Mouse (Mus musculus) splenic B cell, adult 2 months (primary cell): Measurements from ENCODE around the gene Hdac11.

ENCODE experiments used
- DNase-seq: peaks from one replicate; pipeline ENCODE4 v3.0.0-alpha.2; 2011; ENCODE audit warnings: low read depth, low spot score
- H3K27me3 ChIP-seq: 2 replicates; pipeline ENCODE4 v1.6.1; 2012; ENCODE audit warnings: mild to moderate bottlenecking, low read length, moderate library complexity, mixed read lengths; ENCODE audit not compliant: control insufficient read depth, poor library complexity, insufficient read depth, severe bottlenecking
- H3K36me3 ChIP-seq: 2 replicates; pipeline ENCODE4 v1.6.1; 2012; ENCODE audit warnings: mild to moderate bottlenecking, low read length, moderate library complexity, mixed read lengths; ENCODE audit not compliant: control insufficient read depth, poor library complexity, insufficient read depth, severe bottlenecking

The Hdac11 gene

GRCm38 (mm10) chr6:91156554-91157236 is at the start of gene Hdac11:
Gene Hdac11 (plus strand): TSS chr6:91156665.
- H3K27me3 ChIP-seq: no peaks in the 10 kb centered on the region

GRCm38 (mm10) chr6:91108301-91108916 is 48.1 kb upstream of the Hdac11 start:
- no peak for DNase-seq

More at GRCm38 (mm10) chr6:91156554-91157236, at the start of gene Hdac11:
- H3K36me3 ChIP-seq: no peaks in the 10 kb centered on the region
- peak; percentile 83 for DNase-seq

GRCm38 (mm10) chr6:91108917-91109450 is 47.5 kb upstream of the Hdac11 start:
- no peak for DNase-seq
- H3K36me3 ChIP-seq: no peaks in the 10 kb centered on the region
- no peaks in the 10 kb centered on the region for H3K27me3 ChIP-seq

More at GRCm38 (mm10) chr6:91108301-91108916, 48.1 kb upstream of the Hdac11 start:
- H3K27me3 ChIP-seq: no peaks in the 10 kb centered on the region
- H3K36me3 ChIP-seq: no peaks in the 10 kb centered on the region

- H3K36me3 ChIP-seq: no peaks in the 10 kb centered on the region
- H3K27me3 ChIP-seq: no peaks in the 10 kb centered on the region
- no peak for DNase-seq
Observed at GRCm38 (mm10) chr6:91109489-91109888, 47.0 kb upstream of the Hdac11 start.

GRCm38 (mm10) chr6:91110323-91111020 is 46.0 kb upstream of the Hdac11 start:
- Histone ChIP-seq H3K27me3 (no peaks in the 10 kb centered on the region), H3K36me3 (no peaks in the 10 kb centered on the region)
- DNase-seq: peak; percentile 64

GRCm38 (mm10) chr6:91111141-91111953 is 45.1 kb upstream of the Hdac11 start:
- DNase-seq: peak; percentile 71
- Histone ChIP-seq H3K36me3 (no peaks in the 10 kb centered on the region), H3K27me3 (no peaks in the 10 kb centered on the region)

GRCm38 (mm10) chr6:91111954-91112252 is 44.6 kb upstream of the Hdac11 start:
- Histone ChIP-seq H3K27me3 (no peaks in the 10 kb centered on the region), H3K36me3 (no peaks in the 10 kb centered on the region)
- DNase-seq: no peak

- peak; percentile 40 for DNase-seq
- H3K27me3 ChIP-seq: no peaks in the 10 kb centered on the region
- no peaks in the 10 kb centered on the region for H3K36me3 ChIP-seq
Observed at GRCm38 (mm10) chr6:91114716-91115115, 41.7 kb upstream of the Hdac11 start.

GRCm38 (mm10) chr6:91115158-91115557 is 41.3 kb upstream of the Hdac11 start:
- Histone ChIP-seq H3K36me3 (no peaks in the 10 kb centered on the region), H3K27me3 (no peaks in the 10 kb centered on the region)
- DNase-seq: no peak

GRCm38 (mm10) chr6:91115863-91116243 is 40.6 kb upstream of the Hdac11 start:
- Histone ChIP-seq H3K27me3 (no peaks in the 10 kb centered on the region), H3K36me3 (no peaks in the 10 kb centered on the region)
- peak; percentile 32 for DNase-seq

- DNase-seq: peak; percentile 92
- no peaks in the 10 kb centered on the region for H3K36me3 ChIP-seq
- H3K27me3 ChIP-seq: no peaks in the 10 kb centered on the region
Observed at GRCm38 (mm10) chr6:91116244-91117145, 40.0 kb upstream of the Hdac11 start, which contains the start of gene Nup210. Gene Nup210 (minus strand): TSS chr6:91116829.

- Histone ChIP-seq H3K27me3 (no peaks in the 10 kb centered on the region), H3K36me3 (no peaks in the 10 kb centered on the region)
- no peak for DNase-seq
Observed at GRCm38 (mm10) chr6:91117149-91117548, 39.3 kb upstream of the Hdac11 start.

GRCm38 (mm10) chr6:91118526-91118925 is 37.9 kb upstream of the Hdac11 start:
- H3K27me3 ChIP-seq: no peaks in the 10 kb centered on the region
- no peak for DNase-seq
- H3K36me3 ChIP-seq: no peaks in the 10 kb centered on the region

GRCm38 (mm10) chr6:91120206-91120605 is 36.3 kb upstream of the Hdac11 start:
- Histone ChIP-seq H3K27me3 (no peaks in the 10 kb centered on the region), H3K36me3 (no peaks in the 10 kb centered on the region)
- DNase-seq: no peak
